Mouse (Mus musculus) lung, postnatal 0 days (tissue): ENCODE results near the gene Fank1.

Source experiments
- CTCF ChIP-seq: IDR thresholded peaks from 2 replicates; pipeline ENCODE4 v1.5.1; 2016; ENCODE audit warnings: antibody characterized with exemption, mild to moderate bottlenecking
- EP300 ChIP-seq: IDR thresholded peaks from 2 replicates; pipeline ENCODE4 v1.6.1; 2016; ENCODE audit warnings: antibody characterized with exemption, mild to moderate bottlenecking, control low read depth

- TF ChIP-seq CTCF (no peak), EP300 (no peak)
Measured at GRCm38 (mm10) chr7:133750666-133751065, 26.0 kb upstream of the Fank1 start.
